Mouse (Mus musculus) forebrain, embryonic 14.5 days (tissue): ENCODE data around the gene Dynll1. TPM values are rescaled to one million over a fixed set of nuclear protein-coding genes. Genes with fewer than 3 reads are reported as not detected.

Experiments
- ATAC-seq: fragments of 200-750 bp; cut with Nextera tagmentation; 2 replicates; pipeline ENCODE4 v1.8.0; 2017; ENCODE audit warnings: mild to moderate bottlenecking, moderate library complexity
- DNase-seq: peaks from one replicate; pipeline ENCODE4 v3.0.0-alpha.2; 2015; ENCODE audit warnings: low spot score
- H3K27ac ChIP-seq: fragments of 300-500 bp; sonication (generic); 2 replicates; pipeline ENCODE4 v1.5.1; 2014; ENCODE audit warnings: low read depth, mild to moderate bottlenecking, control low read depth, low read length, moderate library complexity
- H3K27me3 ChIP-seq: fragments of 300-500 bp; sonication (generic); replicated peaks from 2 replicates; pipeline ENCODE4 v1.6.1; 2014; ENCODE audit warnings: low read length, control low read depth, mixed read lengths; ENCODE audit not compliant: control insufficient read depth, insufficient read depth
- H3K36me3 ChIP-seq: fragments of 300-500 bp; sonication (generic); 2 replicates; pipeline ENCODE4 v1.6.1; 2014; ENCODE audit warnings: low read length, control low read depth; ENCODE audit not compliant: control insufficient read depth, insufficient read depth
- H3K4me1 ChIP-seq: fragments of 300-500 bp; sonication (generic); 2 replicates; pipeline ENCODE4 v1.6.1; 2014; ENCODE audit warnings: antibody characterized with exemption, low read length, control low read depth; ENCODE audit not compliant: control insufficient read depth, insufficient read depth
- H3K4me2 ChIP-seq: fragments of 300-500 bp; sonication (generic); 2 replicates; pipeline ENCODE4 v1.6.1; 2014; ENCODE audit warnings: mild to moderate bottlenecking, control low read depth, low read length
- H3K4me3 ChIP-seq: fragments of 300-500 bp; sonication (generic); 2 replicates; pipeline ENCODE4 v1.5.1; 2014; ENCODE audit warnings: low read depth, low read length, control low read depth
- H3K9ac ChIP-seq: fragments of 300-500 bp; sonication (generic); 2 replicates; pipeline ENCODE4 v1.6.1; 2014; ENCODE audit warnings: mild to moderate bottlenecking, low read length, control low read depth, moderate library complexity
- H3K9me3 ChIP-seq: fragments of 300-500 bp; sonication (generic); replicated peaks from 2 replicates; pipeline ENCODE4 v1.6.1; 2016; ENCODE audit warnings: low read length, control low read depth, mixed read lengths; ENCODE audit not compliant: control insufficient read depth
- WGBS: fragments of 180-500 bp; shearing (Covaris S2); extraction: QIAGEN DNeasy Blood & Tissue Kit; methylation state at CpG from one replicate; pipeline ENCODE4 v1.1.7; 2014; 5-methylcytosine and 5-hydroxymethylcytosine counted together
- polyA plus RNA-seq: library from polyadenylated mRNA; unstranded; fragments of >200 nt; fragmentation: Nextera tagmentation; extraction: Ambion mirVana; gene quantifications from 2 replicates; pipeline ENCODE4 v1.2.1, GENCODE M21; 2014

Dynll1 gene
- polyA plus RNA-seq, 1 experiment from 2014 or later = 1,740 TPM

GRCm38 (mm10) chr5:115294173-115294572 lies 6.6 kb downstream of the Dynll1 start:
- no peak overlapping the region for H3K9ac ChIP-seq
- WGBS = 91% methylated on average over 8 of the region's 8 CpGs
- H3K36me3 ChIP-seq = peaks cover 80% of the 10 kb centered on the region
- H3K27ac ChIP-seq = no peak overlapping the region
- ATAC-seq = no peak
- no peaks in the 10 kb centered on the region for H3K27me3 ChIP-seq
- no peak overlapping the region for H3K4me3 ChIP-seq
- no peak for DNase-seq
- H3K4me2 ChIP-seq = no peak overlapping the region
- peaks cover 7% of the 10 kb centered on the region for H3K4me1 ChIP-seq
- H3K9me3 ChIP-seq = no peaks in the 10 kb centered on the region

GRCm38 (mm10) chr5:115284735-115285134 lies 16.1 kb downstream of the Dynll1 start:
- DNase-seq (no peak), ATAC-seq (no peak)
- no peaks in the 10 kb centered on the region for H3K9me3 ChIP-seq
- no peak overlapping the region for H3K4me2 ChIP-seq
- H3K4me1 ChIP-seq = peaks cover 4% of the 10 kb centered on the region; the same call in 1 of the 2 replicates
- H3K36me3 ChIP-seq = peaks cover 50% of the 10 kb centered on the region
- WGBS = 93% methylated on average over 3 of the region's 3 CpGs
- no peak overlapping the region for H3K4me3 ChIP-seq
- no peak overlapping the region for H3K27ac ChIP-seq
- no peak overlapping the region for H3K9ac ChIP-seq
- H3K27me3 ChIP-seq = no peaks in the 10 kb centered on the region

GRCm38 (mm10) chr5:115280050-115280687 lies 20.6 kb downstream of the Dynll1 start:
- WGBS = 9% methylated on average over 17 of the region's 17 CpGs
- 0 out of 2 replicates have a peak, but pooled peaks have one; percentile 18 for ATAC-seq
- peak overlapping the region; percentile 72 for H3K4me2 ChIP-seq
- no peaks in the 10 kb centered on the region for H3K9me3 ChIP-seq
- peak overlapping the region; percentile 84 for H3K9ac ChIP-seq
- DNase-seq = no peak
- H3K4me1 ChIP-seq = peaks cover 4% of the 10 kb centered on the region; the same call in 1 of the 2 replicates
- H3K27ac ChIP-seq = no peak overlapping the region
- H3K36me3 ChIP-seq = peaks cover 21% of the 10 kb centered on the region
- no peaks in the 10 kb centered on the region for H3K27me3 ChIP-seq
- H3K4me3 ChIP-seq = peak overlapping the region; percentile 97

GRCm38 (mm10) chr5:115279226-115280049 lies 21.4 kb downstream of the Dynll1 start, which contains the start of gene Coq5:
Gene Coq5, plus strand, starts transcription at chr5:115279666.
- DNase-seq = peak; percentile 89
- peak within 1 kb of the TSS; percentile 97 for H3K4me3 ChIP-seq
- WGBS = 3% methylated on average over 45 of the region's 45 CpGs
- no peaks in the 10 kb centered on the region for H3K27me3 ChIP-seq
- peaks cover 14% of the 10 kb centered on the region for H3K36me3 ChIP-seq
- H3K27ac ChIP-seq = no peak within 1 kb of the TSS
- H3K9me3 ChIP-seq = no peaks in the 10 kb centered on the region
- peaks cover 4% of the 10 kb centered on the region; the same call in 1 of the 2 replicates for H3K4me1 ChIP-seq
- peak; percentile 89 for ATAC-seq
- peak within 1 kb of the TSS; percentile 72 for H3K4me2 ChIP-seq
- H3K9ac ChIP-seq = peak within 1 kb of the TSS; percentile 84

GRCm38 (mm10) chr5:115278785-115279184 lies 22.0 kb downstream of the Dynll1 start:
- Histone ChIP-seq H3K4me2 (no peak overlapping the region), H3K36me3 (peaks cover 8% of the 10 kb centered on the region), H3K9me3 (no peaks in the 10 kb centered on the region), H3K27me3 (no peaks in the 10 kb centered on the region), H3K4me3 (no peak overlapping the region), H3K4me1 (peaks cover 4% of the 10 kb centered on the region; the same call in 1 of the 2 replicates), H3K9ac (no peak overlapping the region), H3K27ac (no peak overlapping the region)
- ATAC-seq (no peak), DNase-seq (no peak)
- 48% methylated on average over 2 of the region's 2 CpGs for WGBS

- Histone ChIP-seq H3K4me3 (no peak overlapping the region), H3K4me2 (no peak overlapping the region), H3K27me3 (no peaks in the 10 kb centered on the region), H3K9me3 (no peaks in the 10 kb centered on the region), H3K36me3 (0 out of 2 replicates have a peak, but pooled peaks cover under 1% of the 10 kb centered on the region), H3K27ac (no peak overlapping the region), H3K9ac (no peak overlapping the region), H3K4me1 (peaks cover 10% of the 10 kb centered on the region)
- 84% methylated on average over 1 of the region's 1 CpGs for WGBS
- ATAC-seq (no peak), DNase-seq (no peak)
These were observed 22.7 kb downstream of the Dynll1 start for GRCm38 (mm10) chr5:115278053-115278452.

GRCm38 (mm10) chr5:115275998-115276397 lies 24.8 kb downstream of the Dynll1 start:
- Histone ChIP-seq H3K4me2 (no peak overlapping the region), H3K9me3 (no peaks in the 10 kb centered on the region), H3K4me1 (peaks cover 16% of the 10 kb centered on the region), H3K9ac (no peak overlapping the region), H3K27ac (no peak overlapping the region), H3K4me3 (no peak overlapping the region), H3K36me3 (no peaks in the 10 kb centered on the region), H3K27me3 (no peaks in the 10 kb centered on the region)
- 36% methylated on average over 14 of the region's 14 CpGs for WGBS
- ATAC-seq (no peak), DNase-seq (peak; percentile 17)

- 83% methylated on average over 1 of the region's 1 CpGs for WGBS
- no peak for ATAC-seq
- Histone ChIP-seq H3K9me3 (no peaks in the 10 kb centered on the region), H3K4me2 (no peak overlapping the region), H3K4me3 (no peak overlapping the region), H3K27me3 (no peaks in the 10 kb centered on the region), H3K9ac (no peak overlapping the region; the same call in 1 of the 2 replicates), H3K36me3 (peaks cover 2% of the 10 kb centered on the region; the same call in 1 of the 2 replicates), H3K4me1 (peaks cover 25% of the 10 kb centered on the region), H3K27ac (no peak overlapping the region)
- DNase-seq = no peak
These were observed 26.0 kb downstream of the Dynll1 start for GRCm38 (mm10) chr5:115274771-115275170.
